Mouse (Mus musculus) CH12.LX (cell line): ENCODE results near the gene Slc44a1. TPM values are rescaled to one million over a fixed set of nuclear protein-coding genes. Genes with fewer than 3 reads are reported as not detected.

Experiments
- DNase-seq: peaks from one replicate; pipeline ENCODE4 v3.0.0-alpha.2; 2013; ENCODE audit errors: extremely low read depth
- H3K27ac ChIP-seq: 2 replicates; pipeline ENCODE4 v1.5.1; 2012; ENCODE audit warnings: low read depth, mild to moderate bottlenecking, control low read depth, moderate library complexity; ENCODE audit not compliant: insufficient read depth
- H3K27me3 ChIP-seq: replicated peaks from 2 replicates; pipeline ENCODE3; 2012; ENCODE audit warnings: inconsistent platforms
- H3K36me3 ChIP-seq, 2 experiments: replicated peaks in 1 of 2; 2 replicates each; pipeline versions ENCODE3 to v1.6.1; 2012; ENCODE audit warnings: inconsistent platforms in 1 of 2, low read length in 1 of 2, mild to moderate bottlenecking in 1 of 2, mixed read lengths in 1 of 2, moderate library complexity in 1 of 2; ENCODE audit not compliant: control insufficient read depth in 1 of 2, insufficient read depth in 1 of 2
- H3K4me1 ChIP-seq, 2 experiments: 2 replicates each; pipeline ENCODE4 v1.6.1; 2012; ENCODE audit warnings: inconsistent platforms in 1 of 2, moderate library complexity in 1 of 2; ENCODE audit not compliant: insufficient read depth in 2 of 2, control insufficient read depth in 1 of 2
- H3K4me2 ChIP-seq: 2 replicates; pipeline ENCODE4 v1.6.1; 2012; ENCODE audit warnings: low read depth, mild to moderate bottlenecking, control low read depth; ENCODE audit not compliant: poor library complexity, insufficient read depth, severe bottlenecking
- H3K4me3 ChIP-seq, 3 experiments: fragments of 150-350 bp in 1 of 3; sonication (generic) in 1 of 3; replicated peaks in 1 of 3; 2 replicates each; pipeline versions ENCODE3 to v1.5.1; 2011 to 2012; ENCODE audit warnings: low read depth in 2 of 3, low read length in 2 of 3, mild to moderate bottlenecking in 2 of 3, moderate library complexity in 2 of 3, control low read depth in 1 of 3, improper control_type of control experiment in 1 of 3, inconsistent platforms in 1 of 3, mixed read lengths in 1 of 3; ENCODE audit not compliant: poor library complexity in 1 of 3
- H3K79me2 ChIP-seq: replicated peaks from 2 replicates; pipeline ENCODE4 v1.6.1; 2012; ENCODE audit warnings: mild to moderate bottlenecking, moderate library complexity; ENCODE audit not compliant: control insufficient read depth, poor library complexity, insufficient read depth, severe bottlenecking; ENCODE audit errors: extremely low read depth
- H3K9ac ChIP-seq: 2 replicates; pipeline ENCODE4 v1.6.1; 2012; ENCODE audit warnings: low read depth, mild to moderate bottlenecking, control low read depth, moderate library complexity; ENCODE audit not compliant: insufficient read depth
- H3K9me3 ChIP-seq: replicated peaks from 2 replicates; pipeline ENCODE3; 2012; ENCODE audit warnings: low read length, inconsistent platforms, mixed read lengths
- CHD1 ChIP-seq: IDR thresholded peaks from 2 replicates; pipeline ENCODE4 v1.6.1; 2012; ENCODE audit warnings: low read depth, low read length, improper control_type of control experiment, inconsistent platforms
- CTCF ChIP-seq, 2 experiments: IDR thresholded peaks in 1 of 2; conservative IDR thresholded peaks in 1 of 2; 2 replicates each; pipeline ENCODE4 v1.5.1; 2011 to 2012; ENCODE audit warnings: low read depth in 2 of 2, low read length in 2 of 2, improper control_type of control experiment in 1 of 2, inconsistent platforms in 1 of 2, mild to moderate bottlenecking in 1 of 2, moderate library complexity in 1 of 2
- EP300 ChIP-seq: IDR thresholded peaks from 2 replicates; pipeline ENCODE4 v1.6.1; 2011; ENCODE audit warnings: low read length, improper control_type of control experiment
- ETS1 ChIP-seq: conservative IDR thresholded peaks from 2 replicates; pipeline ENCODE4 v1.6.1; 2012; ENCODE audit warnings: low read depth, mild to moderate bottlenecking, inconsistent platforms, low read length, improper control_type of control experiment, moderate library complexity
- GABPA ChIP-seq: IDR thresholded peaks from 2 replicates; pipeline ENCODE4 v1.6.1; 2012; ENCODE audit warnings: low read depth, low read length, improper control_type of control experiment, inconsistent platforms; ENCODE audit not compliant: insufficient replicate concordance
- IRF4 ChIP-seq: IDR thresholded peaks from 2 replicates; pipeline ENCODE4 v1.6.1; 2014; ENCODE audit warnings: low read depth, mild to moderate bottlenecking, inconsistent platforms, low read length, improper control_type of control experiment
- JUN ChIP-seq: IDR thresholded peaks from 2 replicates; pipeline ENCODE4 v1.6.1; 2011; ENCODE audit warnings: low read depth, mild to moderate bottlenecking, low read length, improper control_type of control experiment, moderate library complexity; ENCODE audit not compliant: insufficient read depth
- JUND ChIP-seq: conservative IDR thresholded peaks from 2 replicates; pipeline ENCODE4 v1.6.1; 2011; ENCODE audit warnings: low read depth, low read length, improper control_type of control experiment
- KAT2A ChIP-seq: IDR thresholded peaks from 2 replicates; pipeline ENCODE4 v1.6.1; 2012; ENCODE audit warnings: low read length, improper control_type of control experiment, inconsistent platforms; ENCODE audit not compliant: insufficient replicate concordance
- NRF1 ChIP-seq: IDR thresholded peaks from 2 replicates; pipeline ENCODE4 v1.6.1; 2014; ENCODE audit warnings: low read depth, mild to moderate bottlenecking, inconsistent platforms, low read length, improper control_type of control experiment, moderate library complexity
- PAX5 ChIP-seq: IDR thresholded peaks from 2 replicates; pipeline ENCODE4 v1.6.1; 2012; ENCODE audit warnings: low read length, inconsistent platforms, mixed read lengths
- RAD21 ChIP-seq: IDR thresholded peaks from 2 replicates; pipeline ENCODE4 v1.6.1; 2011; ENCODE audit warnings: low read depth, mild to moderate bottlenecking, low read length, improper control_type of control experiment, moderate library complexity
- RCOR1 ChIP-seq: conservative IDR thresholded peaks from 2 replicates; pipeline ENCODE4 v1.6.1; 2012; ENCODE audit warnings: low read depth, mild to moderate bottlenecking, inconsistent platforms, low read length, improper control_type of control experiment
- TCF12 ChIP-seq: IDR thresholded peaks from 2 replicates; pipeline ENCODE4 v1.6.1; 2014; ENCODE audit warnings: low read depth, mild to moderate bottlenecking, inconsistent platforms, low read length, improper control_type of control experiment
- UBTF ChIP-seq: IDR thresholded peaks from 2 replicates; pipeline ENCODE4 v1.6.1; 2012; ENCODE audit warnings: low read depth, mild to moderate bottlenecking, inconsistent platforms, low read length, improper control_type of control experiment, moderate library complexity
- USF1 ChIP-seq: IDR thresholded peaks from 2 replicates; pipeline ENCODE4 v1.6.1; 2014; ENCODE audit warnings: low read depth, mild to moderate bottlenecking, inconsistent platforms, low read length, improper control_type of control experiment
- USF2 ChIP-seq: conservative IDR thresholded peaks from 2 replicates; pipeline ENCODE4 v1.6.1; 2011; ENCODE audit warnings: low read depth, low read length, improper control_type of control experiment
- ZKSCAN1 ChIP-seq: IDR thresholded peaks from 2 replicates; pipeline ENCODE4 v1.6.1; 2012; ENCODE audit warnings: low read depth, inconsistent platforms, low read length, improper control_type of control experiment, borderline replicate concordance
- ZMIZ1 ChIP-seq: IDR thresholded peaks from 2 replicates; pipeline ENCODE4 v1.6.1; 2012; ENCODE audit warnings: low read depth, mild to moderate bottlenecking, inconsistent platforms, low read length, improper control_type of control experiment
- ZNF384 ChIP-seq: IDR thresholded peaks from 2 replicates; pipeline ENCODE4 v1.6.1; 2012; ENCODE audit warnings: low read depth, low read length, improper control_type of control experiment, inconsistent platforms
- dilution Hi-C: fragments of 300-500 bp; cut with MboI; formaldehyde crosslinking; loops from 2 replicates; pipeline ENCODE4 v1.14.3; 2020; ENCODE audit warnings: low sequenced_read_pairs; ENCODE audit not compliant: extremely low pct_unique_long_range_greater_than_20kb, extremely low pct_ligation_motif_present
- in situ Hi-C: fragments of 300-500 bp; cut with MboI; formaldehyde crosslinking; loops from 3 replicates; pipeline ENCODE4 v1.14.3; 2019; ENCODE audit warnings: low sequenced_read_pairs, low pct_ligation_motif_present, low pct_unique_long_range_greater_than_20kb, mixed read lengths
- polyA plus RNA-seq: library from polyadenylated mRNA; unstranded; fragments of >175 nt; gene quantifications from 2 replicates; pipeline ENCODE4 v1.2.1, GENCODE M21; 2012; ENCODE audit warnings: low read depth; ENCODE audit not compliant: insufficient read length
- total RNA-seq, 2 experiments: library from RNA; depleted of rRNA; stranded (reverse); fragments of 300-350 nt in 1 of 2; fragments of >200 nt in 1 of 2; gene quantifications; 2 replicates each; pipeline ENCODE4 v1.2.3; 2012 to 2014

Gene Slc44a1
- total and polyA plus RNA-seq, 3 experiments = 5.4 to 9.3 (median 6.6) TPM

GRCm38 (mm10) chr4:53516011-53516532 lies 75.9 kb downstream of the Slc44a1 start:
- Histone ChIP-seq H3K4me2 (no peak overlapping the region), H3K4me1 (peaks cover 15 to 46% of the 10 kb centered on the region in 2 experiments), H3K9me3 (no peaks in the 10 kb centered on the region), H3K79me2 (no peaks in the 10 kb centered on the region), H3K4me3 (no peak overlapping the region), H3K36me3 (no peaks in the 10 kb centered on the region), H3K27ac (no peak overlapping the region), H3K27me3 (no peaks in the 10 kb centered on the region), H3K9ac (no peak overlapping the region)
- TF ChIP-seq EP300 = no peak
- TF ChIP-seq ETS1 = no peak
- TF ChIP-seq ZNF384 = no peak
- no peak for TF ChIP-seq UBTF
- TF ChIP-seq NRF1 = no peak
- no peak for TF ChIP-seq USF2
- no peak for TF ChIP-seq CTCF (conservative IDR thresholded peaks at IDR 0.05 in 1 of 2, IDR thresholded peaks at IDR 0.05 in 1 of 2; ENCODE audit: low read depth in 2 of 2, low read length in 2 of 2)
- no peak for TF ChIP-seq TCF12
- no peak for TF ChIP-seq ZKSCAN1
- no peak for TF ChIP-seq IRF4
- TF ChIP-seq KAT2A = no peak
- TF ChIP-seq USF1 = no peak
- TF ChIP-seq PAX5 = no peak
- TF ChIP-seq RAD21 = no peak
- TF ChIP-seq ZMIZ1 = no peak
- TF ChIP-seq RCOR1 = no peak
- no peak for TF ChIP-seq JUN
- TF ChIP-seq CHD1 = no peak
- TF ChIP-seq JUND = no peak
- dilution Hi-C loops = no loop called here
- DNase-seq = no peak
- in situ Hi-C loops = no loop called here

GRCm38 (mm10) chr4:53519429-53519828 lies 79.2 kb downstream of the Slc44a1 start:
- Histone ChIP-seq H3K4me3 (no peak overlapping the region), H3K9ac (no peak overlapping the region), H3K4me1 (peaks cover 3 to 14% of the 10 kb centered on the region in 2 experiments; a peak in 3 of 4 replicates), H3K27me3 (no peaks in the 10 kb centered on the region), H3K27ac (no peak overlapping the region), H3K4me2 (no peak overlapping the region), H3K79me2 (no peaks in the 10 kb centered on the region), H3K9me3 (no peaks in the 10 kb centered on the region), H3K36me3 (no peaks in the 10 kb centered on the region)
- DNase-seq = no peak
- no peak for TF ChIP-seq IRF4
- no peak for TF ChIP-seq GABPA
- no peak for TF ChIP-seq EP300
- TF ChIP-seq TCF12 = no peak
- dilution Hi-C loops (no loop called here), in situ Hi-C loops (no loop called here)
